Mouse (Mus musculus): ENCODE results near the gene Smarca2.

GRCm38 (mm10) chr19:26640556-26640955 is 35.7 kb downstream of the Smarca2 start:
- no peak for TF ChIP-seq EP300 (IDR thresholded peaks at IDR 0.05; ENCODE audit: low read depth)
- TF ChIP-seq CTCF (IDR thresholded peaks at IDR 0.05; ENCODE audit: low read depth), result no peak

All from liver, embryonic 14.5 days (tissue).